Mouse (Mus musculus) heart, postnatal 0 days (tissue): Measurements from ENCODE around the gene Bloc1s4. TPM values are rescaled to one million over a fixed set of nuclear protein-coding genes. Genes with fewer than 3 reads are reported as not detected.

Experiments
- ATAC-seq: fragments of 200-750 bp; cut with Nextera tagmentation; 2 replicates; pipeline ENCODE4 v1.8.0; 2017; ENCODE audit warnings: low read depth, moderate number of reproducible peaks, moderate library complexity; ENCODE audit not compliant: insufficient read depth
- DNase-seq: peaks from one replicate; pipeline ENCODE4 v3.0.0-alpha.2; 2016; ENCODE audit warnings: low spot score
- H3K27ac ChIP-seq: fragments of 300-500 bp; sonication (generic); 2 replicates; pipeline ENCODE4 v1.5.1; 2014; ENCODE audit warnings: low read depth, mild to moderate bottlenecking
- H3K27me3 ChIP-seq: fragments of 300-500 bp; sonication (generic); 2 replicates; pipeline ENCODE4 v1.6.1; 2014; ENCODE audit warnings: low read length, mixed read lengths; ENCODE audit not compliant: control insufficient read depth, insufficient read depth
- H3K36me3 ChIP-seq: fragments of 300-500 bp; sonication (generic); replicated peaks from 2 replicates; pipeline ENCODE4 v1.6.1; 2014; ENCODE audit warnings: low read length, mixed read lengths; ENCODE audit not compliant: control insufficient read depth, insufficient read depth
- H3K4me1 ChIP-seq: fragments of 300-500 bp; sonication (generic); 2 replicates; pipeline ENCODE4 v1.6.1; 2014; ENCODE audit warnings: antibody characterized with exemption; ENCODE audit not compliant: control insufficient read depth, insufficient read depth
- H3K4me2 ChIP-seq: fragments of 300-500 bp; sonication (generic); 2 replicates; pipeline ENCODE4 v1.6.1; 2014; ENCODE audit warnings: low read depth, mild to moderate bottlenecking, low read length, moderate library complexity
- H3K4me3 ChIP-seq: fragments of 300-500 bp; sonication (generic); 2 replicates; pipeline ENCODE4 v1.5.1; 2014; ENCODE audit warnings: low read depth, low read length
- H3K9ac ChIP-seq: fragments of 300-500 bp; sonication (generic); replicated peaks from 2 replicates; pipeline ENCODE4 v1.6.1; 2014; ENCODE audit warnings: low read depth, low read length, mixed read lengths
- H3K9me3 ChIP-seq: fragments of 300-500 bp; sonication (generic); replicated peaks from 2 replicates; pipeline ENCODE4 v1.6.1; 2016; ENCODE audit warnings: low read length; ENCODE audit not compliant: control insufficient read depth
- CTCF ChIP-seq: IDR thresholded peaks from 2 replicates; pipeline ENCODE4 v1.5.1; 2016; ENCODE audit warnings: antibody characterized with exemption, control low read depth, low read depth
- EP300 ChIP-seq: IDR thresholded peaks from 2 replicates; pipeline ENCODE4 v1.6.1; 2016; ENCODE audit warnings: antibody characterized with exemption, low read depth
- WGBS: fragments of 180-500 bp; shearing (Covaris S2); extraction: QIAGEN DNeasy Blood & Tissue Kit; methylation state at CpG from one replicate; pipeline ENCODE4 v1.1.7; 2014; 5-methylcytosine and 5-hydroxymethylcytosine counted together
- polyA plus RNA-seq: library from polyadenylated mRNA; unstranded; fragments of >200 nt; fragmentation: Nextera tagmentation; extraction: Ambion mirVana; gene quantifications from 2 replicates; pipeline ENCODE4 v1.2.1, GENCODE M21; 2015
- total RNA-seq: library from RNA; depleted of rRNA; stranded (reverse); fragments of >200 nt; gene quantifications from 2 replicates; pipeline ENCODE4 v1.2.3, GENCODE M21; 2014; ENCODE audit warnings: low replicate concordance

Bloc1s4 gene
- total and polyA plus RNA-seq, 2 experiments from 2014 or later, result 7.5 to 18.5 TPM

GRCm38 (mm10) chr5:36731901-36732652 lies 16.4 kb downstream of the Bloc1s4 start:
- 54% methylated on average over 7 of the region's 7 CpGs for WGBS
- no peaks in the 10 kb centered on the region for H3K27me3 ChIP-seq
- no peak for ATAC-seq

GRCm38 (mm10) chr5:36730689-36731088 lies 17.8 kb downstream of the Bloc1s4 start:
- no peaks in the 10 kb centered on the region for H3K36me3 ChIP-seq
- WGBS, result 64% methylated on average over 3 of the region's 3 CpGs
- no peak overlapping the region for H3K4me2 ChIP-seq
- TF ChIP-seq EP300 (no peak), CTCF (no peak)
- no peak overlapping the region for H3K4me3 ChIP-seq
- no peaks in the 10 kb centered on the region for H3K27me3 ChIP-seq
- H3K27ac ChIP-seq, result no peak overlapping the region
- H3K9me3 ChIP-seq, result no peaks in the 10 kb centered on the region
- no peak for ATAC-seq
- no peak overlapping the region for H3K9ac ChIP-seq
- DNase-seq, result no peak
- H3K4me1 ChIP-seq, result peaks cover 1% of the 10 kb centered on the region; the same call in 1 of the 2 replicates

More at GRCm38 (mm10) chr5:36731901-36732652, 16.4 kb downstream of the Bloc1s4 start:
- TF ChIP-seq EP300 (no peak), CTCF (no peak)
- no peaks in the 10 kb centered on the region for H3K36me3 ChIP-seq
- DNase-seq, result no peak
- H3K4me1 ChIP-seq, result peaks cover 5% of the 10 kb centered on the region; the same call in 1 of the 2 replicates
- no peak overlapping the region for H3K9ac ChIP-seq
- H3K27ac ChIP-seq, result no peak overlapping the region
- H3K4me3 ChIP-seq, result no peak overlapping the region
- no peak overlapping the region for H3K4me2 ChIP-seq
- H3K9me3 ChIP-seq, result no peaks in the 10 kb centered on the region

GRCm38 (mm10) chr5:36729923-36730322 lies 18.5 kb downstream of the Bloc1s4 start:
- ATAC-seq, result no peak
- 73% methylated on average over 2 of the region's 2 CpGs for WGBS

GRCm38 (mm10) chr5:36729086-36729473 lies 19.4 kb downstream of the Bloc1s4 start:
- TF ChIP-seq CTCF, result no peak
- no peak for TF ChIP-seq EP300
- no peak overlapping the region for H3K27ac ChIP-seq
- ATAC-seq (no peak), DNase-seq (no peak)
- H3K9me3 ChIP-seq, result no peaks in the 10 kb centered on the region
- no peak overlapping the region for H3K4me3 ChIP-seq
- H3K27me3 ChIP-seq, result no peaks in the 10 kb centered on the region
- H3K9ac ChIP-seq, result no peak overlapping the region
- WGBS, result 83% methylated on average over 4 of the region's 4 CpGs
- H3K36me3 ChIP-seq, result no peaks in the 10 kb centered on the region
- H3K4me1 ChIP-seq, result no peaks in the 10 kb centered on the region
- H3K4me2 ChIP-seq, result no peak overlapping the region

More at GRCm38 (mm10) chr5:36729923-36730322, 18.5 kb downstream of the Bloc1s4 start:
- Histone ChIP-seq H3K4me3 (no peak overlapping the region), H3K9me3 (no peaks in the 10 kb centered on the region), H3K4me2 (no peak overlapping the region), H3K36me3 (no peaks in the 10 kb centered on the region), H3K9ac (no peak overlapping the region), H3K27ac (no peak overlapping the region), H3K4me1 (no peaks in the 10 kb centered on the region), H3K27me3 (no peaks in the 10 kb centered on the region)
- TF ChIP-seq EP300 (no peak), CTCF (no peak)
- DNase-seq, result no peak

- Histone ChIP-seq H3K4me1 (no peaks in the 10 kb centered on the region), H3K9me3 (no peaks in the 10 kb centered on the region), H3K27ac (no peak overlapping the region), H3K9ac (no peak overlapping the region), H3K27me3 (no peaks in the 10 kb centered on the region), H3K4me3 (no peak overlapping the region), H3K4me2 (no peak overlapping the region), H3K36me3 (no peaks in the 10 kb centered on the region)
- WGBS, result 74% methylated on average over 8 of the region's 8 CpGs
- no peak for ATAC-seq
- TF ChIP-seq CTCF (no peak), EP300 (no peak)
- DNase-seq, result no peak
Observed at GRCm38 (mm10) chr5:36728403-36729085, 19.9 kb downstream of the Bloc1s4 start.
